Mouse (Mus musculus) bone marrow, adult 2 months (tissue): Measurements from ENCODE around the gene Borcs6.

Experiments
- CTCF ChIP-seq: fragments of 200-500 bp; IDR thresholded peaks from 2 replicates; pipeline ENCODE4 v1.5.1; 2011; ENCODE audit warnings: low read length, control low read depth; ENCODE audit not compliant: control insufficient read depth, insufficient read depth
- POLR2A ChIP-seq: fragments of 200-500 bp; IDR thresholded peaks from 2 replicates; pipeline ENCODE4 v1.6.1; 2011; ENCODE audit warnings: low read depth, mild to moderate bottlenecking, control low read depth, low read length, borderline replicate concordance; ENCODE audit not compliant: control insufficient read depth

DNA sequence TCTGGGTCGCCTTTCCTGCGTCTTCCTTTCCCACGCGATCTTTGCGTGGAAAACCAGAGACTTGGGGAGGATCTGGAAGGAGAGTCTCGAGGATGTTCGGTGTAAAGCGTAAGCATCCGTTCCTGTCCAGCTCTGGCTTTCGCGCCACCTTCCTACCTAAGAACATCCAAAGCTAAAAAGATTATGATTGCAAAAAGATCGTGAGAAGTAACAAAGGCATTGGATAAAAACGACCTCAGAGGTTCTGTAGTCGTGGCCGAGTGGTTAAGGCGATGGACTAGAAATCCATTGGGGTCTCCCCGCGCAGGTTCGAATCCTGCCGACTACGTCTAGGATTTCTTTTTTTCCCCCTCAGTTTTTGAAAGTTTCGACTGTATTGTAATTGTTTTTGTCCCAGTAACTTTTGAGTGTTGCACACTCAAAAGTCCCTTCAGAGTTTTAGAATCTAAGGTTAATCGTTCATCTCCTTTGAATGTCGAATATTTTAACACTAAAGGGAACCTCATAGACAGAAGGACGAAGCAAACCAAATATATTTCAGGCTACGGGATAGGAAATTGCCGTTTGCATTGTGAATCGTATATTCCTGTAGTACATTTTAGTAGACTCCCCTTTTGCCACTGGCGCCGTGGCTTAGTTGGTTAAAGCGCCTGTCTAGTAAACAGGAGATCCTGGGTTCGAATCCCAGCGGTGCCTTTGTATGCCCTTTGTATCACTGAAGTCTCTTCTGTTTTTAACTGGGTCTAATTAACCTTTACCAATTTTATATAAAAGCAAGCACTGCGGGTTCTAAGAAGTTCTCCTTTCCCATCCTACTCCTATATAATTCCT is 22.1 kb upstream of the Borcs6 start:
- TF ChIP-seq CTCF: no peak
- TF ChIP-seq POLR2A: no peak
